Mouse (Mus musculus): Measurements from ENCODE around the gene Lce3f. TPM values are rescaled to one million over a fixed set of nuclear protein-coding genes. Genes with fewer than 3 reads are reported as not detected.

The Lce3f gene
- not detected for polyA plus RNA-seq (2014; fragmentation: Illumina TruSeq; extraction: RNeasy Lipid Tissue Mini Kit (QIAGEN cat#74804); ENCODE audit: low read depth, low replicate concordance)

GRCm38 (mm10) chr3:92991926-92992325, at the start of gene Lce3f:
Gene Lce3f, plus strand, starts transcription at chr3:92992226.

GRCm38 (mm10) chr3:92944186-92944585, 47.8 kb upstream of the Lce3f start, which contains the start of gene Lce3c:
Gene Lce3c, plus strand, starts transcription at chr3:92944486.

GRCm38 (mm10) chr3:92957090-92957489, 34.9 kb upstream of the Lce3f start, which contains the start of gene Lce3d:
Gene Lce3d, plus strand, starts transcription at chr3:92957390.

GRCm38 (mm10) chr3:92966761-92967160, 25.3 kb upstream of the Lce3f start, which contains the start of gene Lce3e:
Gene Lce3e, plus strand, starts transcription at chr3:92967061.

GRCm38 (mm10) chr3:93015460-93016104, 23.6 kb downstream of the Lce3f start, which contains the start of gene Crct1:
Gene Crct1, minus strand, starts transcription at chr3:93015687.

GRCm38 (mm10) chr3:93018960-93019359, 26.9 kb downstream of the Lce3f start, which contains the start of gene Lce1m:
Gene Lce1m, minus strand, starts transcription at chr3:93019060.

Other genes starting within 250 kb of the Lce3f start
- gene Lce1g, start 239.9 kb upstream of the Lce3f start, polyA plus RNA-seq (2014; fragmentation: Illumina TruSeq; extraction: RNeasy Lipid Tissue Mini Kit (QIAGEN cat#74804); ENCODE audit: low read depth, low replicate concordance): not detected
- gene Lce1h, start 227.2 kb upstream of the Lce3f start, polyA plus RNA-seq (2014; fragmentation: Illumina TruSeq; extraction: RNeasy Lipid Tissue Mini Kit (QIAGEN cat#74804); ENCODE audit: low read depth, low replicate concordance): not detected
- gene Lce1i, start 213.3 kb upstream of the Lce3f start, polyA plus RNA-seq (2014; fragmentation: Illumina TruSeq; extraction: RNeasy Lipid Tissue Mini Kit (QIAGEN cat#74804); ENCODE audit: low read depth, low replicate concordance): not detected
- gene Lce1j, start 201.7 kb upstream of the Lce3f start, polyA plus RNA-seq (2014; fragmentation: Illumina TruSeq; extraction: RNeasy Lipid Tissue Mini Kit (QIAGEN cat#74804); ENCODE audit: low read depth, low replicate concordance): not detected
- gene Lce1k, start 184.3 kb upstream of the Lce3f start, polyA plus RNA-seq (2014; fragmentation: Illumina TruSeq; extraction: RNeasy Lipid Tissue Mini Kit (QIAGEN cat#74804); ENCODE audit: low read depth, low replicate concordance): not detected
- not detected for gene Kprp, start 165.0 kb upstream of the Lce3f start, polyA plus RNA-seq (2014; fragmentation: Illumina TruSeq; extraction: RNeasy Lipid Tissue Mini Kit (QIAGEN cat#74804); ENCODE audit: low read depth, low replicate concordance)
- not detected for gene Lce1l, start 140.9 kb upstream of the Lce3f start, polyA plus RNA-seq (2014; fragmentation: Illumina TruSeq; extraction: RNeasy Lipid Tissue Mini Kit (QIAGEN cat#74804); ENCODE audit: low read depth, low replicate concordance)
- not detected for gene 2310050C09Rik, start 122.0 kb upstream of the Lce3f start, polyA plus RNA-seq (2014; fragmentation: Illumina TruSeq; extraction: RNeasy Lipid Tissue Mini Kit (QIAGEN cat#74804); ENCODE audit: low read depth, low replicate concordance)
- not detected for gene Lce3a, start 66.0 kb upstream of the Lce3f start, polyA plus RNA-seq (2014; fragmentation: Illumina TruSeq; extraction: RNeasy Lipid Tissue Mini Kit (QIAGEN cat#74804); ENCODE audit: low read depth, low replicate concordance)
- gene Lce3b, start 59.2 kb upstream of the Lce3f start, polyA plus RNA-seq (2014; fragmentation: Illumina TruSeq; extraction: RNeasy Lipid Tissue Mini Kit (QIAGEN cat#74804); ENCODE audit: low read depth, low replicate concordance): not detected
- gene Lce3c, start 47.7 kb upstream of the Lce3f start, polyA plus RNA-seq (2014; fragmentation: Illumina TruSeq; extraction: RNeasy Lipid Tissue Mini Kit (QIAGEN cat#74804); ENCODE audit: low read depth, low replicate concordance): not detected
- not detected for gene Lce3d, start 34.8 kb upstream of the Lce3f start, polyA plus RNA-seq (2014; fragmentation: Illumina TruSeq; extraction: RNeasy Lipid Tissue Mini Kit (QIAGEN cat#74804); ENCODE audit: low read depth, low replicate concordance)
- not detected for gene Lce3e, start 25.2 kb upstream of the Lce3f start, polyA plus RNA-seq (2014; fragmentation: Illumina TruSeq; extraction: RNeasy Lipid Tissue Mini Kit (QIAGEN cat#74804); ENCODE audit: low read depth, low replicate concordance)
- gene Crct1, start 23.5 kb downstream of the Lce3f start, polyA plus RNA-seq (2014; fragmentation: Illumina TruSeq; extraction: RNeasy Lipid Tissue Mini Kit (QIAGEN cat#74804); ENCODE audit: low read depth, low replicate concordance): not detected
- not detected for gene Lce1m, start 26.8 kb downstream of the Lce3f start, polyA plus RNA-seq (2014; fragmentation: Illumina TruSeq; extraction: RNeasy Lipid Tissue Mini Kit (QIAGEN cat#74804); ENCODE audit: low read depth, low replicate concordance)
- gene Gm4858, start 76.6 kb downstream of the Lce3f start, polyA plus RNA-seq (2014; fragmentation: Illumina TruSeq; extraction: RNeasy Lipid Tissue Mini Kit (QIAGEN cat#74804); ENCODE audit: low read depth, low replicate concordance): not detected
- not detected for gene Crnn, start 152.6 kb downstream of the Lce3f start, polyA plus RNA-seq (2014; fragmentation: Illumina TruSeq; extraction: RNeasy Lipid Tissue Mini Kit (QIAGEN cat#74804); ENCODE audit: low read depth, low replicate concordance)
- not detected for gene Flg2, start 205.1 kb downstream of the Lce3f start, polyA plus RNA-seq (2014; fragmentation: Illumina TruSeq; extraction: RNeasy Lipid Tissue Mini Kit (QIAGEN cat#74804); ENCODE audit: low read depth, low replicate concordance)

Measured in adrenal gland, adult 10 weeks (tissue).